Mouse (Mus musculus) kidney, adult 9 months (tissue): ENCODE measurements around the gene Smarca1.
A peak's percentile ranks its signal among the peaks of the same experiment; 100 is the strongest.

ENCODE experiments used
- DNase-seq: peaks from one replicate; pipeline ENCODE4 v3.0.0; 2022

Gene Smarca1

GRCm38 (mm10) chrX:47892431-47893024 is at the start of gene Smarca1:
TSS of gene Smarca1 (minus strand) at chrX:47892974.
- DNase-seq = no peak

- no peak for DNase-seq
Measured at GRCm38 (mm10) chrX:47937740-47938139, 45.0 kb upstream of the Smarca1 start.

GRCm38 (mm10) chrX:47936885-47937284 is 44.1 kb upstream of the Smarca1 start:
- no peak for DNase-seq

GRCm38 (mm10) chrX:47934352-47934751 is 41.6 kb upstream of the Smarca1 start:
- no peak for DNase-seq

- no peak for DNase-seq
Measured at GRCm38 (mm10) chrX:47930449-47930848, 37.7 kb upstream of the Smarca1 start.

- DNase-seq = no peak
Measured at GRCm38 (mm10) chrX:47927981-47928380, 35.2 kb upstream of the Smarca1 start.

- DNase-seq = no peak
Measured at GRCm38 (mm10) chrX:47920541-47920940, 27.8 kb upstream of the Smarca1 start.

- DNase-seq = no peak
Measured at GRCm38 (mm10) chrX:47916831-47917230, 24.1 kb upstream of the Smarca1 start.

- DNase-seq = no peak
Measured at GRCm38 (mm10) chrX:47913543-47913938, 20.8 kb upstream of the Smarca1 start.

- DNase-seq = peak; percentile 15
Measured at GRCm38 (mm10) chrX:47912904-47913542, 20.2 kb upstream of the Smarca1 start.

- peak; percentile 59 for DNase-seq
Measured at GRCm38 (mm10) chrX:47912306-47912792, 19.6 kb upstream of the Smarca1 start, which contains the start of gene Ocrl. TSS of gene Ocrl (plus strand) at chrX:47912387.

GRCm38 (mm10) chrX:47891907-47892430 is 805 bp downstream of the Smarca1 start:
- no peak for DNase-seq

GRCm38 (mm10) chrX:47891243-47891906 is 1.4 kb downstream of the Smarca1 start:
- no peak for DNase-seq

GRCm38 (mm10) chrX:47887401-47887800 is 5.4 kb downstream of the Smarca1 start:
- DNase-seq = no peak

- DNase-seq = no peak
Measured at GRCm38 (mm10) chrX:47882813-47883212, 10.0 kb downstream of the Smarca1 start.

- peak; percentile 4 for DNase-seq
Measured at GRCm38 (mm10) chrX:47880052-47880451, 12.7 kb downstream of the Smarca1 start.

- no peak for DNase-seq
Measured at GRCm38 (mm10) chrX:47858544-47858943, 34.2 kb downstream of the Smarca1 start.

- no peak for DNase-seq
Measured at GRCm38 (mm10) chrX:47835835-47836195, 57.0 kb downstream of the Smarca1 start.

- DNase-seq = no peak
Measured at GRCm38 (mm10) chrX:47835098-47835834, 57.5 kb downstream of the Smarca1 start.

- no peak for DNase-seq
Measured at GRCm38 (mm10) chrX:47833431-47833830, 59.3 kb downstream of the Smarca1 start.

- DNase-seq = peak; percentile 0
Measured at GRCm38 (mm10) chrX:47820566-47820965, 72.2 kb downstream of the Smarca1 start.

GRCm38 (mm10) chrX:47808717-47809116 is 84.1 kb downstream of the Smarca1 start:
- DNase-seq = no peak

GRCm38 (mm10) chrX:47764440-47764839 is 128.3 kb downstream of the Smarca1 start:
- DNase-seq = no peak
